Mouse (Mus musculus) inflammation-experienced regulatory T-cells, adult 6 months (primary cell): ENCODE results near the gene Aldh3b1. TPM values are rescaled to one million over a fixed set of nuclear protein-coding genes. Genes with fewer than 3 reads are reported as not detected.
A peak's percentile ranks its signal among the peaks of the same experiment; 100 is the strongest.
"Not testable (repeated sequence)": the region's sequence is repeated elsewhere in the genome, so short reads cannot be mapped to it uniquely, and the experiment has no call there.

ENCODE experiments used
- ATAC-seq: one replicate; pipeline ENCODE4 v1.8.0; 2017
- polyA plus RNA-seq, 3 experiments: library from polyadenylated mRNA; unstranded; fragments of 100-300 nt; shearing (Covaris generic); gene quantifications; one replicate each; pipeline ENCODE4 v1.2.1; 2017

Gene Aldh3b1
- polyA plus RNA-seq, result under 1 TPM in 1 of 3 experiments, not detected in 2; 0.36 TPM

DNA sequence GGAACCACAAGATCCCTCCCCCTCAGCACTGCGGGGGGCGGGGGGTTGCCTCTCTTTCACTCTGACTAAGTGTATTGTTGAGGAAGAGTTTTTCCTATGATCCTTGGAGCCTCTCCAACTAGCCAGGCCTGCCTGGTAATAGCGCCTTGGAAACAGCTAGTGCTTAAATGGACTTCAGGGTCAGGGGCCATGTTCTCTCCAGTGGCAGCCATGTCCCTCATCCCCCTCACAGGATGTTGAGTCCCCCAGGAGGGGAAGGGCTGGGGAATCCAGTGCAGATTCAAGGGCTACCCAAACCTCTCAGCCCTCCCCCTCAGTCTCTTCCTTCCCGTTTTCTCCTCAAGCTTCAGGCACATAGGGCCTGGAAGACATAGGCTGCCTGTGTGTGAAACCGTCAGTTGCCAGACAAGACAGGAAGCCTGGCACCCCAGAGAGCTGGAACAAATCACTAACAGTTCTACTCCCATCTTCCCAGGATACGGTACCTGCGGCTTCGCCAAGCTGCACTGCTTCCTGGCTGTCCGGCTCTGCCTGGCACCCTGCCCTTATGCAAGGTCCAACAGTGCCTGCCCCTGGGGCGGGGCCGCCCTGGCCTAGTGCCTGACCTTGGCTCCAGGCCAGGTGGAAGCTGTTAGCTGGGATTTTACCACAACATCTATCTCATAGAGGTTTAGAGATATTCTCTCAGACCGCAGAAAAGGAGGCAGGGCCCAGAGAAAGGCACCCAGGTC lies at the start of gene Aldh3b1:
Gene Aldh3b1, minus strand, starts transcription at position 598 of the 731 bp plus-strand sequence.
- ATAC-seq, result no peak

DNA sequence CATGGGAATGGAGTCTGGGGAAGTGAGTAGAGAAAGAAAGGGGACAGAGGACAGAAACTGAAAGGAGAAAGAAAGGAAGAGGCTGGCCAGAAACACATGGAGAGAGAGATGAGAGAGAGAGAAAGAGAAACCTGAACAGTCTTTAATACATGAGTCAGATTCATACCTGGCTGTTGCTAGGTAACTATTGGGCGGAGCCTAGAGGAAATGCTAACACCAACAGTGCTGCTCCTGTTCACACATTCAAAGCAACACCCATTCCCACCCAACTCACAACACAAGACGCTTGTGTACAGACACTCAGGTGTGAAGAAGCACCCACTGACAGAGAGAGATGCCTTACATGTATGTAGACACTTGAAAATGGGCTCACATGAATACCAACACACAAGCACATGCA lies 46.3 kb upstream of the Aldh3b1 start:
- no peak for ATAC-seq

DNA sequence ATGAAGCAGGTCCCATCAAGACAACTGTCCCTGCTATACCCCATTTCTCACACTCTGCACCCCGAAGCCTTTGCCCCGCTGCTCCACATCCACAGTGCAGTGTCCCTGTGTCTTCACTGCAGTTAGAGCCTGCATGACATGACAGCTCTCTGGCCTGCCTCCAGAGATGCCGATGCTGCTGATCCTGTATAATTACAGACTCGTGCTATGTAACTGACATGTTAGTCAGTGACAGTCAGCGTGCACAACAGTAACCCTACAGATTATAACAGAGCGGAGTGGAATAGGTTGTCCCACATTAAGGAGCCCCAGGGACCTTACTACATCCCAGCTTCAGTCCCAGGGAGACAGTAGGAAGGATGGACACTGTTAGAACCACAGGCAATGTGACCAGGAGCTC lies 45.0 kb upstream of the Aldh3b1 start:
- not testable (repeated sequence) for ATAC-seq

- ATAC-seq, result no peak
Observed at GRCm38 (mm10) chr19:3972229-3972628, 42.6 kb upstream of the Aldh3b1 start, which contains the start of gene Aldh3b2. Gene Aldh3b2, plus strand, starts transcription at chr19:3972328.

- ATAC-seq, result no peak
Observed at GRCm38 (mm10) chr19:3967258-3967657, 37.6 kb upstream of the Aldh3b1 start.

DNA sequence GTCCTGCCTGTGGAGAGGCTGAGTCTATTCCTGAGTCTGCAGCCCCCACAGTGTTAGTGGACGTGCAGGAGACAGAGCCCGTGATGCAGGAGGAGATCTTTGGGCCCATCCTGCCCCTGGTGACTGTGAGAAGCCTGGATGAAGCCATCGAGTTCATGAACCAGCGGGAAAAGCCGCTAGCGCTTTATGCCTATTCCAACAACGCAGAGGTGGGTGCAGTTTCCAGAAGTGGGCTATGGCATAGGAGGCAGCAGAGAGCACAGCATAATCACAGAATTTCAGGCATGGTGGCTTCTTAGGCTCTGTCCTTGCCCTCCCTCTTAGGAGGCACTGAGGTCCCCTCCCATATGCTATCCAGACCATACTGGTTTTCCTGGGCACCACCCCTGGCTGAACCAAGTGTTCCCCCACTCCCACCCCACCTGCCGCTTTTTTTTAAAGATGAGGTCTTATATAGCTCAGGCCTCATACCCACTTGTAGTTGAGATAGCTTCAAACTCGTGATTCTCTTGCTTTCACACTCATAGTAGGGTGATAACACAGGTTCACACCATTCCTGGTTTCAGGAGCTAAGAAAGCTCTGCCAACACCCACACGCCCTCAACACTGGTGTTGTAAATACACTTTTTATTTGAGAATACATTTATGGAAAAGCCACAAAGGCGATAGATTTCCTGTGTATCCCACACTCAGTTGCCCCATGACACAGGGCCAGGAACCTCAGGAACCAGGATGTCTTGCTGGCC lies 36.9 kb upstream of the Aldh3b1 start:
- no peak for ATAC-seq

GRCm38 (mm10) chr19:3964030-3964429 lies 34.4 kb upstream of the Aldh3b1 start:
- no peak for ATAC-seq

DNA sequence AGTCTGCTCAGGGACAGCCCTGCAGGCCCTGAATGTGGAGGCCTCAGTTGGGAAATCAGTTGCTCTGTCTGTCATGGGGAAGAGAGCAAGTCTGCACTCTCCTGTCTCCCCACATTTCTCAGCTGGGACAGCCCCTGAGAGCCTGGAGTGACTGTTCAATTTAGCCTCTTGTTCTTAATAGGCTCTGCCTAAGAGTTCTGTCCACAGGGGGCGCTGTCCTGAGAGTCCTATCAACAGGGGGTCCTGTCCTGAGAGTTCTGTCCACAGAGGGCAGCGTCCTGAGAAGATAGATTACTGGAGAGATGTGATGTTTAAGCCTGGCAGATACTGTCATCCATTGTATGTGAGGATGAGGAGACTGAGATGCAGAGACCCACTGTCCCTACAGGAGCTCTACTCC lies 32.9 kb upstream of the Aldh3b1 start:
- no peak for ATAC-seq

GRCm38 (mm10) chr19:3961805-3962204 lies 32.2 kb upstream of the Aldh3b1 start:
- ATAC-seq, result not testable (repeated sequence)

- ATAC-seq, result no peak
Observed at GRCm38 (mm10) chr19:3960211-3960610, 30.6 kb upstream of the Aldh3b1 start.

GRCm38 (mm10) chr19:3959030-3959429 lies 29.4 kb upstream of the Aldh3b1 start:
- ATAC-seq, result no peak

- no peak for ATAC-seq
Observed at GRCm38 (mm10) chr19:3958470-3958869, 28.9 kb upstream of the Aldh3b1 start, which contains the start of gene Aldh3b3. Gene Aldh3b3, plus strand, starts transcription at chr19:3958645.

DNA sequence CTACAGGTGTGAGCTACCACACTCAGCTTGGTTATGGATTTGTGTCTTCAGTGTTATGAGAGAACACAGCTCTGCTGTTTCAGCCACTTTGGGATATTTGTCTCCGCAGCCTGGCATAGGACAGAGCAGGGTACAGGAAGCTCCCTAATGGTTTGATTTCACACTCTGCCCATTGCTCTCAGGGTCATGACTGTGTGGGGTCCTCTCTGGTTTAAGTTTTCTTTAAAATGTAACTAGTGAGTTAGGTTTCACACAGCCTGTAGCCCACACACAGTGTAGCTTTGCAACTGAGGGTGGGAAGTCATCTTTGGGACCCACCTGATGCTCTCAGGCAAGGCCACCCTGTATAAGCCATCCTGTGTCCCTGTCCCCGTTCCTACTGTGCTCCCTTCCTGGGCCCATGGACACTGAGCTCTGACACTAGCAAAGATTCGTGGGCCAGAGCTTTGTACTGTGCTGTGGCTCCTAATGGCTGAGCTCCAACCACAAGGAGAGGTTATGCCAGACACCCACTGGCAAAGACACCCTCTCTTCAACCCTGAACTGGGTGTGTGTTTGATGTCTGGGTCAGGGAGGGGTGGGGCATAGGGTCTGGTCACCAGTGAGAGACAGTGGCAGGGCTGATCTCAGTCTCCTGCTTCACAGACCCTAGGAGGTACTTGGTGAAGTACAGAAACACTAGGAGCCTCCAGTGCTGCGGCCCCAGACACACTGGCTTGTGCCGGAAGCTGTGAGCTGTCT lies 27.9 kb upstream of the Aldh3b1 start:
- ATAC-seq, result not testable (repeated sequence)

GRCm38 (mm10) chr19:3955804-3956203 lies 26.2 kb upstream of the Aldh3b1 start:
- ATAC-seq, result no peak

DNA sequence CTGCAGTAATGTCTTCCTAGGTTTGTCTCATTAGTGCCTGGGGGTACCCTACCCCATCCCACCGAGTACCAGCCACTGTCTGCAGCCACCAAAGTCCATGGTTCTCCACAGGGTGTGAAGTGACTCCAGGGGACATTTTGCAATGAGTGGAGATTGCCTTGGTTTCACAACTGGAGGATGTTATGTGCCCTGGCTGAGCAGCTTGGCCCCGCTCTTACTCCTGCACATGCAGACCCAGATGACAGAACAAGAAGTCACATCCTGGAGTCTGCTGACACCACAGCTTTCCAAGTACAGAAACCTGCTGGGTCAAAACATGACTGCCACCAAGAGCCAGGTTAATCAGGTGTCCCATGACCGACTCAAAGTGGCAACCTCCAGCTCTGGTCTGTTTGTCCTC lies 25.4 kb upstream of the Aldh3b1 start:
- no peak for ATAC-seq

GRCm38 (mm10) chr19:3952099-3952498 lies 22.5 kb upstream of the Aldh3b1 start:
- no peak for ATAC-seq

GRCm38 (mm10) chr19:3951461-3951860 lies 21.9 kb upstream of the Aldh3b1 start:
- no peak for ATAC-seq

- no peak for ATAC-seq
Observed at GRCm38 (mm10) chr19:3950331-3950730, 20.7 kb upstream of the Aldh3b1 start.

GRCm38 (mm10) chr19:3948546-3948945 lies 18.9 kb upstream of the Aldh3b1 start:
- ATAC-seq, result no peak

- ATAC-seq, result no peak
Observed at GRCm38 (mm10) chr19:3947813-3948212, 18.2 kb upstream of the Aldh3b1 start.

DNA sequence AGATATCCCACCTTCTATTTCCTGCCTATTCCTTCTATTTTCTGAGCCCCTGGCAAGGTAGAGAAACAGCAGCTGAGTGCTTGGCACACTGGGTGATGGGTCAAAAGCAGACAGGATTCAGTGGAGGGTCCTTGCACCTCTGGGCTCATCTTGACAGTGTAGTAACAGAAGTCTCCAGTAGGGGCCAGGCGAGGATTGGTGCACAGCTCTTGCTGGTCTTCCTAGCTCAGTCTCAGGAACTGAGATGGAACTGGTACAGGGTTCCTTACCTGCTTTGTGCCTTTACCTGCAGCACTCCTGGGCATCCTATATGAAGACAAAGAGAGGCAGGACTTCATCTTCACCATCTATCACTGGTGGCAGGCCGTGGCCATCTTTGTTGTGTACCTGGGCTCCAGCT lies 17.1 kb upstream of the Aldh3b1 start:
- ATAC-seq, result peak; percentile 43

DNA sequence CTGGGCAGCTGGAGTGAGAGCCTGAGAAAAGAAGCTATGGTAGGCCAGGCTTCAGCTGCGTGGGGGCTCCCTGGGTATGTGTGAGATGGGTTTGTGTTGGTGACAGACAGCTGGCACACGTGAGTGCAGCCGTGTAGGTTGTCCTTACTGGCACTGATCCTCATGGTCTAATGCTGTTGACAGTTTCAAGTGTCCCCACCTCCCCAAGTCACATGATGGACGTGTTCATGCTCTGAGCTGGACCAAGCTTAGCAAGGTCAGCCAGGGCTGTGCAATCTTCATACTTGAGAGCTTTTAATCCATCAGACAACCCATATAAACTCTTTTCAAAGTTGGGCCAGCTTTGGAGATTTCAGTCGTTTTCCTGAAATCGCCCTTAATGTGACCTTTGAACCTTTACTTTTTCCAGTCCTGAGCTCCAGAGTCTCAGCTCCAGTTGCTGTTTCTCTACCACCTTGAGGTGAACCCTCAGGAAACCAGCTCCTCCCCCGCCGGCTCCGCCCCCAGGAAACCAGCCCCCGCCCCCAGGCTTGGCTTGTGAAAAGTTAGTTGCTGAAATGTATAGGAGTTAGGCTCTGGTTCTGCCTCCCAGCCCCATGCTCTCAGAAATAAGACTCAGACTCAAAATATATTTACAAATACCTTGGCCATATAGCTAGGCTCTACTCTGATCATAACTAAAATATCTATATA lies 16.4 kb upstream of the Aldh3b1 start:
- ATAC-seq, result no peak
